Mouse (Mus musculus): ENCODE results near the gene Fndc5. TPM values are rescaled to one million over a fixed set of nuclear protein-coding genes. Genes with fewer than 3 reads are reported as not detected.

The Fndc5 gene
- polyA plus RNA-seq, 1 experiment from 2014 or later, result 5.3 TPM

- Histone ChIP-seq H3K27me3 (ENCODE audit: control insufficient read depth, insufficient read depth, low read length) (peaks cover 54% of the 10 kb centered on the region), H3K4me2 (no peak overlapping the region)
- WGBS (ENCODE audit: insufficient replicate concordance), result 78% methylated on average over 7 of the region's 7 CpGs
Measured at GRCm38 (mm10) chr4:129108624-129109023, 28.2 kb upstream of the Fndc5 start.

GRCm38 (mm10) chr4:129110804-129111203, 26.0 kb upstream of the Fndc5 start:
- no peak for ATAC-seq (replicated peaks; ENCODE audit: insufficient number of reproducible peaks, low FRiP score, low TSS enrichment)
- Histone ChIP-seq H3K36me3 (ENCODE audit: control insufficient read depth, insufficient read depth, low read length) (no peaks in the 10 kb centered on the region), H3K4me1 (ENCODE audit: control insufficient read depth, insufficient read depth, low read length) (no peaks in the 10 kb centered on the region), H3K4me2 (no peak overlapping the region), H3K27ac (ENCODE audit: low read depth, low read length) (no peak overlapping the region), H3K9me3 (replicated peaks; ENCODE audit: control insufficient read depth, low read length) (no peaks in the 10 kb centered on the region), H3K27me3 (ENCODE audit: control insufficient read depth, insufficient read depth, low read length) (peaks cover 47% of the 10 kb centered on the region), H3K4me3 (ENCODE audit: low read depth, low read length) (no peak overlapping the region), H3K9ac (ENCODE audit: low read depth, low read length) (no peak overlapping the region)
- 81% methylated on average over 6 of the region's 6 CpGs for WGBS (ENCODE audit: insufficient replicate concordance)

More at GRCm38 (mm10) chr4:129108624-129109023, 28.2 kb upstream of the Fndc5 start:
- Histone ChIP-seq H3K9ac (ENCODE audit: low read depth, low read length) (no peak overlapping the region), H3K4me1 (ENCODE audit: control insufficient read depth, insufficient read depth, low read length) (0 out of 2 replicates have a peak, but pooled peaks cover 4% of the 10 kb centered on the region), H3K27ac (ENCODE audit: low read depth, low read length) (no peak overlapping the region), H3K36me3 (ENCODE audit: control insufficient read depth, insufficient read depth, low read length) (no peaks in the 10 kb centered on the region), H3K9me3 (replicated peaks; ENCODE audit: control insufficient read depth, low read length) (no peaks in the 10 kb centered on the region), H3K4me3 (ENCODE audit: low read depth, low read length) (no peak overlapping the region)
- no peak for ATAC-seq (replicated peaks; ENCODE audit: insufficient number of reproducible peaks, low FRiP score, low TSS enrichment)

- Histone ChIP-seq H3K36me3 (ENCODE audit: control insufficient read depth, insufficient read depth, low read length) (no peaks in the 10 kb centered on the region), H3K27ac (ENCODE audit: low read depth, low read length) (no peak overlapping the region), H3K9ac (ENCODE audit: low read depth, low read length) (no peak overlapping the region), H3K4me1 (ENCODE audit: control insufficient read depth, insufficient read depth, low read length) (no peaks in the 10 kb centered on the region), H3K4me2 (no peak overlapping the region), H3K27me3 (ENCODE audit: control insufficient read depth, insufficient read depth, low read length) (peaks cover 47% of the 10 kb centered on the region), H3K4me3 (ENCODE audit: low read depth, low read length) (no peak overlapping the region), H3K9me3 (replicated peaks; ENCODE audit: control insufficient read depth, low read length) (no peaks in the 10 kb centered on the region)
- no peak for ATAC-seq (replicated peaks; ENCODE audit: insufficient number of reproducible peaks, low FRiP score, low TSS enrichment)
- 55% methylated on average over 11 of the region's 11 CpGs for WGBS (ENCODE audit: insufficient replicate concordance)
Measured at GRCm38 (mm10) chr4:129111350-129111749, 25.4 kb upstream of the Fndc5 start.

GRCm38 (mm10) chr4:129112231-129112630, 24.6 kb upstream of the Fndc5 start:
- Histone ChIP-seq H3K27ac (ENCODE audit: low read depth, low read length) (no peak overlapping the region), H3K4me1 (ENCODE audit: control insufficient read depth, insufficient read depth, low read length) (no peaks in the 10 kb centered on the region), H3K9ac (ENCODE audit: low read depth, low read length) (no peak overlapping the region), H3K9me3 (replicated peaks; ENCODE audit: control insufficient read depth, low read length) (no peaks in the 10 kb centered on the region), H3K4me3 (ENCODE audit: low read depth, low read length) (no peak overlapping the region), H3K36me3 (ENCODE audit: control insufficient read depth, insufficient read depth, low read length) (no peaks in the 10 kb centered on the region), H3K4me2 (no peak overlapping the region), H3K27me3 (ENCODE audit: control insufficient read depth, insufficient read depth, low read length) (peaks cover 41% of the 10 kb centered on the region)
- ATAC-seq (replicated peaks; ENCODE audit: insufficient number of reproducible peaks, low FRiP score, low TSS enrichment), result no peak
- 51% methylated on average over 13 of the region's 13 CpGs for WGBS (ENCODE audit: insufficient replicate concordance)

GRCm38 (mm10) chr4:129113083-129113988, 23.5 kb upstream of the Fndc5 start:
- no peak overlapping the region for H3K9ac ChIP-seq (ENCODE audit: low read depth, low read length)
- no peak overlapping the region for H3K4me3 ChIP-seq (ENCODE audit: low read depth, low read length)
- peak; percentile 40; the same call in 1 of the 2 replicates for ATAC-seq (replicated peaks; ENCODE audit: insufficient number of reproducible peaks, low FRiP score, low TSS enrichment)
- no peaks in the 10 kb centered on the region for H3K9me3 ChIP-seq (replicated peaks; ENCODE audit: control insufficient read depth, low read length)
- no peaks in the 10 kb centered on the region for H3K36me3 ChIP-seq (ENCODE audit: control insufficient read depth, insufficient read depth, low read length)
- peaks cover 34% of the 10 kb centered on the region for H3K27me3 ChIP-seq (ENCODE audit: control insufficient read depth, insufficient read depth, low read length)
- H3K4me1 ChIP-seq (ENCODE audit: control insufficient read depth, insufficient read depth, low read length), result no peaks in the 10 kb centered on the region
- 32% methylated on average over 28 of the region's 28 CpGs for WGBS (ENCODE audit: insufficient replicate concordance)
- no peak overlapping the region for H3K4me2 ChIP-seq
- no peak overlapping the region for H3K27ac ChIP-seq (ENCODE audit: low read depth, low read length)

- Histone ChIP-seq H3K27me3 (ENCODE audit: control insufficient read depth, insufficient read depth, low read length) (peaks cover 53% of the 10 kb centered on the region), H3K9ac (ENCODE audit: low read depth, low read length) (no peak overlapping the region), H3K4me3 (ENCODE audit: low read depth, low read length) (no peak overlapping the region), H3K4me2 (no peak overlapping the region), H3K4me1 (ENCODE audit: control insufficient read depth, insufficient read depth, low read length) (peaks cover 6% of the 10 kb centered on the region), H3K9me3 (replicated peaks; ENCODE audit: control insufficient read depth, low read length) (no peaks in the 10 kb centered on the region), H3K27ac (ENCODE audit: low read depth, low read length) (no peak overlapping the region), H3K36me3 (ENCODE audit: control insufficient read depth, insufficient read depth, low read length) (no peaks in the 10 kb centered on the region)
- 87% methylated on average over 8 of the region's 8 CpGs for WGBS (ENCODE audit: insufficient replicate concordance)
- no peak for ATAC-seq (replicated peaks; ENCODE audit: insufficient number of reproducible peaks, low FRiP score, low TSS enrichment)
Measured at GRCm38 (mm10) chr4:129116703-129117102, 20.1 kb upstream of the Fndc5 start.

- Histone ChIP-seq H3K27ac (ENCODE audit: low read depth, low read length) (no peak overlapping the region), H3K36me3 (ENCODE audit: control insufficient read depth, insufficient read depth, low read length) (no peaks in the 10 kb centered on the region), H3K9me3 (replicated peaks; ENCODE audit: control insufficient read depth, low read length) (no peaks in the 10 kb centered on the region), H3K4me3 (ENCODE audit: low read depth, low read length) (no peak overlapping the region), H3K4me2 (no peak overlapping the region), H3K27me3 (ENCODE audit: control insufficient read depth, insufficient read depth, low read length) (peaks cover 61% of the 10 kb centered on the region), H3K4me1 (ENCODE audit: control insufficient read depth, insufficient read depth, low read length) (peaks cover 6% of the 10 kb centered on the region), H3K9ac (ENCODE audit: low read depth, low read length) (no peak overlapping the region)
- 81% methylated on average over 14 of the region's 14 CpGs for WGBS (ENCODE audit: insufficient replicate concordance)
- ATAC-seq (replicated peaks; ENCODE audit: insufficient number of reproducible peaks, low FRiP score, low TSS enrichment), result no peak
Measured at GRCm38 (mm10) chr4:129117720-129118510, 18.9 kb upstream of the Fndc5 start.

- Histone ChIP-seq H3K4me3 (ENCODE audit: low read depth, low read length) (no peak overlapping the region), H3K9me3 (replicated peaks; ENCODE audit: control insufficient read depth, low read length) (no peaks in the 10 kb centered on the region), H3K27ac (ENCODE audit: low read depth, low read length) (no peak overlapping the region), H3K36me3 (ENCODE audit: control insufficient read depth, insufficient read depth, low read length) (no peaks in the 10 kb centered on the region), H3K4me2 (no peak overlapping the region), H3K27me3 (ENCODE audit: control insufficient read depth, insufficient read depth, low read length) (peaks cover 66% of the 10 kb centered on the region), H3K4me1 (ENCODE audit: control insufficient read depth, insufficient read depth, low read length) (peaks cover 8% of the 10 kb centered on the region), H3K9ac (ENCODE audit: low read depth, low read length) (no peak overlapping the region)
- WGBS (ENCODE audit: insufficient replicate concordance), result 66% methylated on average over 10 of the region's 10 CpGs
- no peak for ATAC-seq (replicated peaks; ENCODE audit: insufficient number of reproducible peaks, low FRiP score, low TSS enrichment)
Measured at GRCm38 (mm10) chr4:129119708-129120107, 17.1 kb upstream of the Fndc5 start.
